Mouse (Mus musculus): ENCODE data around the gene Mrpl46. TPM values are rescaled to one million over a fixed set of nuclear protein-coding genes. Genes with fewer than 3 reads are reported as not detected.

Mrpl46 gene
- polyA plus RNA-seq, 1 experiment from 2014 or later: 57.0 TPM

- 51% methylated on average over 6 of the region's 6 CpGs for WGBS
- H3K4me3 ChIP-seq: no peak overlapping the region
- no peak overlapping the region for H3K4me2 ChIP-seq
- ATAC-seq (ENCODE audit: borderline replicate concordance, extremely low read depth, low FRiP score, low TSS enrichment): no peak
- H3K27ac ChIP-seq: no peak overlapping the region
- H3K36me3 ChIP-seq: peaks cover 30% of the 10 kb centered on the region
- no peaks in the 10 kb centered on the region for H3K9me3 ChIP-seq
- H3K4me1 ChIP-seq: no peaks in the 10 kb centered on the region
- H3K27me3 ChIP-seq: no peaks in the 10 kb centered on the region
- H3K9ac ChIP-seq: no peak overlapping the region
These were observed 11.3 kb upstream of the Mrpl46 start for GRCm38 (mm10) chr7:78794571-78795092.

- 75% methylated on average over 13 of the region's 13 CpGs for WGBS
- no peaks in the 10 kb centered on the region for H3K4me1 ChIP-seq
- no peak for ATAC-seq (ENCODE audit: borderline replicate concordance, extremely low read depth, low FRiP score, low TSS enrichment)
- H3K9ac ChIP-seq: no peak overlapping the region
- H3K36me3 ChIP-seq: peaks cover 35% of the 10 kb centered on the region
- no peak overlapping the region for H3K4me3 ChIP-seq
- H3K27ac ChIP-seq: no peak overlapping the region
- no peaks in the 10 kb centered on the region for H3K27me3 ChIP-seq
- no peaks in the 10 kb centered on the region for H3K9me3 ChIP-seq
- H3K4me2 ChIP-seq: no peak overlapping the region
These were observed 10.7 kb upstream of the Mrpl46 start for GRCm38 (mm10) chr7:78793895-78794570.

DNA sequence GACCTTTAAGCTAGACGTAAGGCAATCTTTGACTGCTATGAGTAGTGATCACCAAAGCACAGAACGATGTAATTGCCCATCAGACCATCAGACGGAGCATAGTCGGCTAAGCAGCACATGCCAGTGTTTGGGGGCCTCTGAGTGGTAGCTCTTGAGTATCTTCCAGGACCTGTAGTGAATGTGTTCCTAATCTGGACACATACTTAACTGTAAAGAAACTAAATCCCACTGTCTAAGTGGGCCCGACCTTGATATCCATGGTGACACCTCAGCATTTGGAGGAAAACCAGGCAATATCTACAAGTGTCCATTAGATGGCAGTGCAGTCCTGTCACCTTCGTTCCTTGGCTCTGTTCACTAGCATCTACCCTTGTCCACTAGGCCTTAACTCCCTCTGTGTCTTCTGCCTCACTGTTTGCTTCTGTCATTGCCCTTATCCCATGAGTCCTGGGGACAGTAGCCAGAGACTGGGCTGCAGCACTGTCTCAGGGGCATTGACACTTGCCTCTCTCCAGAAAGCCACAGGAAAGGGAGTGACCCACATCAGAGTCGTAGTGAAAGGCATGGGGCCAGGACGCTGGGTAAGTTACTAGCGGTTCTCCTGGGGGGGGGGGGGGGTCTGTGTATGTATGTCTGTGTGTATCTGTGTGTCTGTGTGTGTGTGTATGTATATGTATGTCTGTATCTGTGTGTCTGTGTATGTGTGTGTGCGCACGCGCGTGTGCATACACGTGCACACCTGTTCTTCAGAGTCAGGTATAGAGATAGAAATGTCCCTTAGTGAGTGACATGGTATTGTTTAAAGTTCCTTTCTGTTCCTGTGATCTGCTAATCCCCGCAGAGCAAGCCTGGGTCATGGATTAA lies 8.3 kb upstream of the Mrpl46 start:
- Histone ChIP-seq H3K27me3 (no peaks in the 10 kb centered on the region), H3K4me2 (no peak overlapping the region), H3K27ac (no peak overlapping the region), H3K36me3 (peaks cover 39% of the 10 kb centered on the region), H3K9me3 (no peaks in the 10 kb centered on the region), H3K4me1 (no peaks in the 10 kb centered on the region), H3K4me3 (no peak overlapping the region), H3K9ac (no peak overlapping the region)
- 81% methylated on average over 15 of the region's 15 CpGs for WGBS
- peak; percentile 54 for ATAC-seq (ENCODE audit: borderline replicate concordance, extremely low read depth, low FRiP score, low TSS enrichment)

- no peak overlapping the region for H3K4me3 ChIP-seq
- no peak for ATAC-seq (ENCODE audit: borderline replicate concordance, extremely low read depth, low FRiP score, low TSS enrichment)
- H3K27me3 ChIP-seq: no peaks in the 10 kb centered on the region
- no peak overlapping the region for H3K9ac ChIP-seq
- H3K36me3 ChIP-seq: peaks cover 37% of the 10 kb centered on the region
- no peak overlapping the region for H3K4me2 ChIP-seq
- H3K9me3 ChIP-seq: no peaks in the 10 kb centered on the region
- 91% methylated on average over 12 of the region's 12 CpGs for WGBS
- no peak overlapping the region for H3K27ac ChIP-seq
- H3K4me1 ChIP-seq: peaks cover 8% of the 10 kb centered on the region
These were observed 4.6 kb upstream of the Mrpl46 start for GRCm38 (mm10) chr7:78787793-78788380.

DNA sequence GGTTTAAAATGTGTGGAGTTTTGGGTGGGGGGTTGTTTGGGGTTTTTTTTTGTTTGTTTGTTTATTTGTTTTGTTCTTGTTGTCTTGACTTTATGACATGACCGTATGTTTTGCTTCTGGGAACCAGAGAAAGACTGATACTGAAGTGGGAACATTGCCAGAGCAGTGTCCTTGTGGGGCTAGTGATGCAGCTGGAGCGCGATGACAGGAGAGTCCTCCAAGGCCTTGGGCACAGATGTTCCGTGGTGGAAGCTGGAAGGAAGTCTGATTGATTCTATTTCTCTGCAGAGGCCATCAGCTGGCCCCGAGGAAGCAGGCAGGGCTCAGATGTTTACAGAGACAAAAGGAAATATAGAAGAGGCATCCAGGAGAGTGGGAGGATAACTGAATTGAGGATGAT lies 2.6 kb upstream of the Mrpl46 start:
- no peak for ATAC-seq (ENCODE audit: borderline replicate concordance, extremely low read depth, low FRiP score, low TSS enrichment)
- H3K9ac ChIP-seq: no peak overlapping the region

DNA sequence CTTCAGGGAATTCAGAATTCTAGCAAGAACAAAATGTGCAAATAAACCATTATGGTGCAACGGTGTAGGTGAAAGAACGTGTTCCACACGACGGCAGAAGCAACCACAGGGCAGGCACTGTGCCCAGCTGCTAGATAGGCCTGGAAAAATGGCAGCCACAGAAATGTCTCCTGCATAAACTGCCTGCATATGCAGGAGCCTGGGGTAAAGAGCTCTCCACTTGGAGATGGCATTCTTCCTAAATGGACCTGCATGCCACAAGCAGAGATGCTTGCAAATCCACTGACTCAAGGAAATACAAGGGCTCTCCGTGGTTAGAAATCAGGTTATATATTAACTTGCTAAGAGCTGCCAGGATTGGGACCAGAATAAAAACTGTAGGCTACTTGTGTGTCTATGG lies 4.6 kb downstream of the Mrpl46 start:
- Histone ChIP-seq H3K4me1 (peaks cover 12% of the 10 kb centered on the region), H3K4me2 (no peak overlapping the region), H3K27me3 (no peaks in the 10 kb centered on the region), H3K27ac (no peak overlapping the region), H3K36me3 (peaks cover 56% of the 10 kb centered on the region), H3K9ac (no peak overlapping the region), H3K9me3 (no peaks in the 10 kb centered on the region), H3K4me3 (no peak overlapping the region)
- ATAC-seq (ENCODE audit: borderline replicate concordance, extremely low read depth, low FRiP score, low TSS enrichment): no peak
- 82% methylated on average over 5 of the region's 5 CpGs for WGBS

More for the DNA sequence above, 2.6 kb upstream of the Mrpl46 start:
- H3K36me3 ChIP-seq: peaks cover 20% of the 10 kb centered on the region
- no peak overlapping the region for H3K4me3 ChIP-seq
- no peaks in the 10 kb centered on the region for H3K9me3 ChIP-seq
- no peaks in the 10 kb centered on the region for H3K27me3 ChIP-seq
- H3K4me1 ChIP-seq: peaks cover 18% of the 10 kb centered on the region
- WGBS: 61% methylated on average over 5 of the region's 5 CpGs
- no peak overlapping the region for H3K27ac ChIP-seq
- H3K4me2 ChIP-seq: no peak overlapping the region

DNA sequence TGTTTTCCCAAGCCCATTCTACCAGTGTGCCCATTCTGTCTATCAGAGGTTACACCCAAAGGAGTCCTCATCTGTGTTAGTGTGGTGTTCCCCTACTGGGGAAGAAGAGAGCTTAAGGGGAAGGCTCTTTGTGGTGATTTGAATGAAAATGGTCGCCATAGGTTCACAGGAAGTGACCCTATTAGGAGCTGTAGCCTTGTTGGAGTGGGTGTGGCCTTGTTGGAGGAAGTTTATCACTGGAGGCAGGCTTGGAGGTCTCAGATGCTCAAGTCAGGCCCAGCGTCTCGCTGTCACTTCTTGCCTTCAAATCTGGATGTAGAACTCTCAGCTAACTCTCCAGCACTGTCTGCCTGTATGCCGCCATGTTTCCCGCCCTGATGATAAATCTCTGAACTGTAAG lies 12.4 kb downstream of the Mrpl46 start:
- 83% methylated on average over 5 of the region's 5 CpGs for WGBS
- Histone ChIP-seq H3K27me3 (no peaks in the 10 kb centered on the region), H3K9ac (no peak overlapping the region), H3K4me3 (no peak overlapping the region), H3K9me3 (no peaks in the 10 kb centered on the region), H3K4me2 (no peak overlapping the region), H3K4me1 (peaks cover 9% of the 10 kb centered on the region; the same call in 1 of the 2 replicates), H3K36me3 (peaks cover 28% of the 10 kb centered on the region), H3K27ac (no peak overlapping the region)
- ATAC-seq (ENCODE audit: borderline replicate concordance, extremely low read depth, low FRiP score, low TSS enrichment): no peak

- Histone ChIP-seq H3K4me2 (no peak overlapping the region), H3K4me3 (no peak overlapping the region), H3K36me3 (peaks cover 10% of the 10 kb centered on the region), H3K4me1 (peaks cover 9% of the 10 kb centered on the region; the same call in 1 of the 2 replicates), H3K27me3 (no peaks in the 10 kb centered on the region), H3K9ac (no peak overlapping the region), H3K9me3 (no peaks in the 10 kb centered on the region), H3K27ac (peak overlapping the region; percentile 53)
- ATAC-seq (ENCODE audit: borderline replicate concordance, extremely low read depth, low FRiP score, low TSS enrichment): no peak
- WGBS: 19% methylated on average over 7 of the region's 7 CpGs
These were observed 14.2 kb downstream of the Mrpl46 start for GRCm38 (mm10) chr7:78769075-78769652.

DNA sequence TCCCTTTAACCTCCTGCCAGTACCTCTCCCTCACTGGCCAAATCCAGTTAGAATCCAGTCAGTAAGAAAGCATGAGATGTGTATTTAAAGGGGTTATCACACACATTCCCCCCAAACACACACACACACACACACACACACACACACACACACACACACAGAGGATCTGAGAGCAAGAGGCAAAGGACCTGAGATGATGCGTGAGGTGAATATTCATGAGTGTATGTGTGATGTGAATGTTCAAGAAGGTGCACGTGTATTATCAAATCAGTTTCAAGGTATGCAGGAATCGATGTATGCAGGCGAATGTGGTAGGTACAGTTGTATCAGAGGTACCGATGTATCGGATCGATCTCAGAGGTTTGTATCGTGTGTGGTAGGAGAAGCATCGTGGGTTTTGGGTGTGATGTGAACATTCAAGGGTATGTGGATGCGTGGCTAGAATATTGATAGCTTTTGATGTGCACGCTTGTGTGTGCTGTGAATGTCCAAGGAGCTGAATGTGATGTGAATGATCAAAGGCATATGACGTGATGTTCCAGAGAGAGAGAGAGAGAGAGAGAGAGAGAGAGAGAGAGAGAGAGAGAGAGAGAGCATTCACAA lies 15.3 kb downstream of the Mrpl46 start:
- Histone ChIP-seq H3K4me2 (no peak overlapping the region), H3K9ac (no peak overlapping the region), H3K36me3 (peaks cover under 1% of the 10 kb centered on the region), H3K9me3 (no peaks in the 10 kb centered on the region), H3K4me1 (peaks cover 9% of the 10 kb centered on the region; the same call in 1 of the 2 replicates), H3K27me3 (no peaks in the 10 kb centered on the region), H3K27ac (no peak overlapping the region), H3K4me3 (no peak overlapping the region)
- ATAC-seq (ENCODE audit: borderline replicate concordance, extremely low read depth, low FRiP score, low TSS enrichment): no peak
- WGBS: 87% methylated on average over 12 of the region's 12 CpGs

- Histone ChIP-seq H3K9ac (no peak overlapping the region), H3K36me3 (no peaks in the 10 kb centered on the region), H3K4me1 (peaks cover 9% of the 10 kb centered on the region; the same call in 1 of the 2 replicates), H3K9me3 (no peaks in the 10 kb centered on the region), H3K27me3 (no peaks in the 10 kb centered on the region), H3K27ac (no peak overlapping the region), H3K4me2 (no peak overlapping the region), H3K4me3 (no peak overlapping the region)
- WGBS: 25% methylated on average over 18 of the region's 18 CpGs
- peak; percentile 28; the same call in 1 of the 2 replicates for ATAC-seq (ENCODE audit: borderline replicate concordance, extremely low read depth, low FRiP score, low TSS enrichment)
These were observed 17.2 kb downstream of the Mrpl46 start for GRCm38 (mm10) chr7:78766019-78766683.

GRCm38 (mm10) chr7:78765215-78765631 lies 18.1 kb downstream of the Mrpl46 start:
- H3K4me1 ChIP-seq: peaks cover 9% of the 10 kb centered on the region; the same call in 1 of the 2 replicates
- H3K27me3 ChIP-seq: no peaks in the 10 kb centered on the region
- H3K36me3 ChIP-seq: no peaks in the 10 kb centered on the region
- 68% methylated on average over 5 of the region's 5 CpGs for WGBS
- H3K27ac ChIP-seq: no peak overlapping the region
- no peak overlapping the region for H3K9ac ChIP-seq
- no peak overlapping the region for H3K4me2 ChIP-seq
- no peak for ATAC-seq (ENCODE audit: borderline replicate concordance, extremely low read depth, low FRiP score, low TSS enrichment)
- H3K4me3 ChIP-seq: no peak overlapping the region
- H3K9me3 ChIP-seq: no peaks in the 10 kb centered on the region

All from lung, embryonic 15.5 days (tissue).